Mouse (Mus musculus) ZHBTc4 (cell line): ENCODE results near the gene Ehd3.

Source experiments
- DNase-seq: peaks from one replicate; pipeline ENCODE4 v3.0.0-alpha.2; 2011; ENCODE audit warnings: low read depth, low spot score

The Ehd3 gene

DNA sequence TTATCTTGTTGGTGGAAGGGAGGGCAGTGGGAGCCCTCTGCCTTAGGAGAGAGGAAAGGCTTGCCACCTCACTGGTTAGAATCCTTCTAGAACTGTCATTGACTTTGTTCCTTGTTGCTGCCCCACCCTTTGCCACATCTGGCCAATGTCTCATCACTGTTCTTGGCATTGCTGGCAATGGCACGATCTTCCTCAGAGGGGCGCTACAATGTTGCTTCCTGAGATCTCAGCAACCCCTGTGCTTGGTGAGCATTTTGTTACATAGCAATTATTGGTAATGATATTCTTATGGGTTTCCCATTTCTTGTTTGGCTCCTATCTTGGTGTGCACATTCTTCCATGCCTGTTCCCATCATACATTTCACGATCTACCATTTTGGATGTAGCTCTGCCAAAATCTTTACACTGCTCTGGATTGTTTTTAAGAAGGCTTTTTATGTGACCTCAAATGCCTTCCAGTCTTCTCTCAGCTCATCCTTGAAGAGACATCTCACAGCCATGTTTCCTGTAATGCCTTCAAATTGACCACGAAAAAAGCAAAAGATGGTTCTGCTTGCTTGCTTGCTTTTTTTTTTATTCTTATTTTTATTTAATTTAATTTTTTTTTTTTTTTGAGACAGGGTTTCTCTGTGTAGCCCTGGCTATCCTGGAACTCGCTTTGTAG is at the start of gene Ehd3:
Gene Ehd3, plus strand, starts transcription at position 614 of the 664 bp plus-strand sequence.
- DNase-seq, result no peak

GRCm38 (mm10) chr17:73770964-73771363 is 33.0 kb upstream of the Ehd3 start:
- DNase-seq, result peak; percentile 11

DNA sequence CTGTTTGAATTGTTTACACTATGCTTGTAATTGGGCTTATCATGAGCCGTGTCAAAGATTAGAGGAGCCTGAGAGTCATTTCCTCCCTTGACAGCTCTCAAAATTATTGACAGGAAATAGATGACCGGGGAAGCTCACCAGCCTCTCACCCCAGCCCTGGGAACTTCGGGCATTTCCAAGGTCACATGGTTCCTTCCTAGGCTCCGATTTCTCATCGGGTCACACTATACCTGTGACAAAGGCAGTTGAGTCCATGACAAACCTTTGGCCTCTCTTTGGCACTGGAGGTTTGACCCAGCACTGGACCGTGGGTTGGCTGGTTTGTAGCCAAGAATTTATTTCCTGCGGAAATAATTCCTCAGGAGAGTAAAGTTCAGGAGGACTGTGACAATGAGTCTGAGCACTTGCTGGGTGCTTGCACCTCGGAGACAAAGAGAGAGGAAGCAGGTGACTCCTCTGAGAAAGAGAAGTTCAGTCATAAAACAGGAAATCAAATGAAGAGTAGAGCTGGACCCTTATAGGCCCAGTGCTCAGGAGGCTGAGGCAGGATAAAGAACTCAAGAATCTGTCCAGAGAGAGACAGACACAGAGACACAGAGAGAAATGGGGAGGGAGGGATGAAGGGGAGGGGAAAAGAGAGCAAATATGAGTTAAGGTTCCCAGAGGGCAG is 17.2 kb upstream of the Ehd3 start:
- DNase-seq, result no peak

DNA sequence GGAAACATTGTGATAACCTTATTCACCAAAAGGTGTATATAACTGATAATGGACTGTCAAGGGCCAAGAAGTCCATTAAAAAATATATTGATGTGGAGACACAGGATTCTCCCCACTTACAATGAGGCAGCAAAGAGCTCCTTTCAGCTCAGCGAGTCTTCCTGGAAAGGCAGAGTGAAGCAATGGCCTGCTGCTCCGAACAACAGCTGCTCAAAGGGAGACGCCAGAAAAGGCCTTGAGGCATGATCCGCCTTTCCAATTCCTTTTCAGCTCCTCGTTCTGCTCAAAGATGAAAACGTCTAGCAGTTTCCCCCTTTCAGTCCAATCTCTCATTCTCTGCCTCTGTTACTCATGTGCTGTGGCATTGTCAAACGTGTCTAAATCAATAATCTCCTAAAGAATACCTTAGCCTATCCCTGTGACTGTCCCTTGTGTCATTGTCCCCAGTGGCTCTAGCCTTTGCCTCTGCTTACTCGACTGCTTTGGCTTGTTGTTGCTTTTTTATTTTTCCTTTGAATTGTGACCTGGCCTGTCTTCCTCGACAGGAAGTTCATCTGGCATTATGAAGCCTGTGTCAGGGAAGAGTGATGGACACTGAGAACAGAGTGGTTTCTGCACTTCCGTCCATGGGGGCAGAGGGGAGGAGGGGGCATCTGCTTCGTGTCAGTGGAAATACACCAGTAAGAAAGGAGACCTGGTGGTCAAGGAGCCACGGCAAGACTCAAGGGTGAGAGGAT is 13.5 kb upstream of the Ehd3 start:
- no peak for DNase-seq

GRCm38 (mm10) chr17:73796789-73797188 is 7.1 kb upstream of the Ehd3 start:
- DNase-seq, result no peak

- no peak for DNase-seq
Measured at GRCm38 (mm10) chr17:73797706-73798105, 6.2 kb upstream of the Ehd3 start.

DNA sequence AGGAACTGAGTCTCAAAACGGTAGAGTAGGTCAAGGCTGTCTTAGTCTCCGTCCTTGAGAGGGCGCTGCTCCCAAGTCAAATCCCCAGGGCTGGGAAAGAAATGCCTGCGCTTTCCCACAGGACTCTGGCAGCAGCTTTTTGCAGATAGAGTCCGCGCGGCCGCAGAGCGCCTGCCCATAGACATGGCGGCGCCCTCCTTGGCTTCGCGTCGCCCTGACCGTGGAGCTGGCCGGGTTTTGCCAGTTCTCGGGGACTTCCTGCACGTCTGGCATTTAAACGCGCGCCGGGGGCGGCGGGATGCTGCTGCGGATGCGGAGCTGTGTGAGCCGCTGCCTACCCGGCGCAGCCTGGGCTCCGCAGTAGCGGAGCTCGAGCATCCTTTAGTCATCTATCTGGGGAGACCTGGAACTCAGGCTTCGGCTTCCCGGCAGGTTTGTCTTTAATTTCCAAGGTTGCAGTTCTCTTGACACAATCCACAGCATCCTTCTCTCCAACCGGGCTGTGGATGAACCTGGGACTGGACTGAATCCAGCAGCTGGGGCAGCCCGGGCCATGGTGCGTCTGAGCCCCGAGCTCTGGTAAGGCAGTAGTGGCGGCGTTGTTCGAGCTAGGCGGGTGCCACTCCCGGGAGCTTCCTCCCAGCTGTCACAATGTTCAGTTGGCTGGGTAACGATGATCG is 798 bp downstream of the Ehd3 start:
- DNase-seq, result peak; percentile 91

DNA sequence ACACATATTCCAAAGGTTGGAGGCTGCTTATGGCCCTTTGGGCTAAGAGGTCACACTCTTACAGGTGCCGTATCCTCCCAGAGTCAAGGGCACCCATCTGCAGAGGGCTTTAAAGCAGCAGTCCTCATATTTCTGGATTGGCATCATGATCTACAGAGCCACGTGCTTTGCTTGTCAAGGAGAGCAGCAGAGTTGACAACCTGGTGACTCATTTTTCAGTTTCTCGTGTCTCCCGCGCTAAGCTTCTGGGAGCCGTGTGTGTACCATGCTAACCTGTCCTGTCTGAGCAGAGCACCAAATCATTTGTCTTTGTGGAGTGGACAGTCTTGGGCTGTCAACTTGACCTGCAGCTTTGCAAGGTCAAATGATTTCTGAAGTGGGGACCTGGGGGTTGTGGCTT is 2.4 kb downstream of the Ehd3 start:
- no peak for DNase-seq

DNA sequence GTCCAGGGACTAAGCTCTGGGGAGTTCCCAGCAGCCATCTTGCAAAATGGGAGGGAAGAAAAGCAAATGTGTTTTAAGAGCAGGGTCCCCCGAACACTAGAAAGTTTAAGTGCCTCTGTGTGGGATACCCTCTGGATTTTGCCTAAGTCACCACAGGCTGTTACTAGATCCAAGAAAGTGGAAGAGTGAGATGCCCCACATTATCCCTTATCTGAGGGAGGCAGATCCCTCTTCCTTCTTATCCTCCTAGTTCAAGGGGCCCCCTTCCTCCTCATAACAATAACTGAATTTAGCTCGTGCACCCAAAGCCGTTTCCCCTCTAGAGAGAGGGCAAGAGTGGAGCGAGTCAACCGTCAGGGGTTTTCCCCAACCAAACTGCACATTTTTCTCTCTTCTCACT is 3.3 kb downstream of the Ehd3 start:
- no peak for DNase-seq

DNA sequence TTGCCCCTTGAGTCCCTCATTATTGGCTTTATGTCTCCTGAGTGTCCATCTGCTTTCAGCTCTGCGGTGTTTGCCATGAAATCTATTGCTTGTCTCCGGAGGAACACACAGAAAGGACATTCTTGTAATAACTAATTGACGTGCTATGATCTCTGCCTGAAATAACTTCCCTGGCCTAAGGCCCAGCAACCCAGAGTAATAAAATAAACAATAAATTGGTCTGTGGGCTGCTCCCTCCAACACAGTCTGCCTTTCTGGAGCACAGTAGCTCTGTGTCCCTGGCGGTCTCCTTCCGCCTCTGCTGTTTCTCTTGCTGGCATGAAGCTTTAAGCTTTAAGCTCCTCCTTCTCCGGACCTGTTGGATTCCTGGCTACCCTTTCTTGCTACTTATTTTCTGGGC is 4.5 kb downstream of the Ehd3 start:
- DNase-seq, result no peak

DNA sequence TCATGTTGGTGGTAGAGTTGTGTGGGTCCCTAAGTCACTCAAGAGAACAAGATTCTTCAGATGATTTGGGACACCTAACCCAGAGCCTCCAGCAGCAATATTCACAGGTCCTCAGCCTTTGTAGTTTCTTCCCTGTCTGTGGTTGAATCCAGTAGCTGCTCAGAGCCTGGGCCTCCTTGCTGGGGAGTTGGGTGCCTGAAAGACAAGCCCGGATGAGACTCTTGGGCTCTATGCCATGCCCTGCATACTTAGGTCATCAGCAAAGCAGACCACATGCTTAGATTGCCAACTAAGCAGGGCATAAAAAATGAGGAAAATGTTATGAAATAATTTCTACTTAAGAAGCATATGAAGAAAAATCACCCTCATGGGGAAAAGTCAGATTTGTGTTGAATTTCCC is 6.9 kb downstream of the Ehd3 start:
- DNase-seq, result no peak

GRCm38 (mm10) chr17:73811566-73811965 is 7.6 kb downstream of the Ehd3 start:
- DNase-seq, result no peak

GRCm38 (mm10) chr17:73813031-73813660 is 9.2 kb downstream of the Ehd3 start:
- no peak for DNase-seq

DNA sequence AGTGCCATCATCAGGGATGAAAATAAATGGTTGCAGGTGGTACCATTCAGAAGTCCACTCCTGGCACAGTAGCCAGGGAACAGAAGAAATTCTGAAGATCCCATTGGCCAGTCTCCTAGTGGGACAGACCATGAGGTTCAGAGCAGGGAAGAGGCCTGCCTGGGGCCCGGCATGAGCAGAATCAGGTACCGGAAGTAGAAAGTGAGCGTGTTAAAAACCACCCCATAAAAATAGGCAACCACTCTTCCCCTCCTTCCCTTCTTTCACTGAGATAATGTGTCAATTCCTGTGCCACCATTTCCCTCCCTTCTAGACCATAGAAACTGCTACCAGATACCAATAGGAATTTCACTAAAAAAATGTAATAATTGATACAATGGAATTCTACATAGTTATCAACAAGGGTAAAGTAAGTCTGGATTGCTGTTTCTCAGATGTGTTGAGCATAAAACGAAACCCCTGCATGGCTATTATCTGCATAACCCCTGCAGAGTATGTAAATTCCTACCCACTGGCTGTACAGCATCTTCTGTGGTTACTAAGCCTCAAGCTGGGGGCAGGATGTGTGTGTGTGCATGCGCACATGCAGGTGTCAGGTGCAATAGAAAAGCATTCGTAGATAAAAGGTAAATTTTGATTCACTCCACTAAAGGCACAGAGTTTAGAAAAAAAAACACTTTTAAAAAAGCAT is 10.7 kb downstream of the Ehd3 start:
- DNase-seq, result no peak

- no peak for DNase-seq
Measured at GRCm38 (mm10) chr17:73817697-73818380, 13.9 kb downstream of the Ehd3 start.

GRCm38 (mm10) chr17:73818936-73819335 is 15.0 kb downstream of the Ehd3 start:
- no peak for DNase-seq

DNA sequence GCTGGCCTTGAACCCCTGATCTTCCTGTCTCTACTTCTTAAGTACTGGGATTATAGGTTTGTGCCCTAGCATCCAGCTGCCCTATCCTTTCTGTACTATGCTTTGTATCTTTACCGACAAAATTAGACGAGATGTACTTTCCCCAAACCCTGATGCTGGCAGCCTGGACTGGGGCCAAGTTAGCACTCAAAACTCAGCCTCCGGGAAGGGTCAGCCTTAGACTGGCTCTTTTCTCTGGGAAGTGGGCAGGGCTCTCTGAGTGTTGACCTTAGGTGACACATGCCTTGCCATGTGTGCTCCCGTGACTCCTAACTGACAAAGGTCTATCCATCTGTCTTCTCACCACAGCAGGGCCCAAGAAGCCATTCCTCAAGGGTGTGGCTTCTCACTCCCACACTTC is 16.8 kb downstream of the Ehd3 start:
- no peak for DNase-seq

- DNase-seq, result no peak
Measured at GRCm38 (mm10) chr17:73822255-73822654, 18.3 kb downstream of the Ehd3 start.

DNA sequence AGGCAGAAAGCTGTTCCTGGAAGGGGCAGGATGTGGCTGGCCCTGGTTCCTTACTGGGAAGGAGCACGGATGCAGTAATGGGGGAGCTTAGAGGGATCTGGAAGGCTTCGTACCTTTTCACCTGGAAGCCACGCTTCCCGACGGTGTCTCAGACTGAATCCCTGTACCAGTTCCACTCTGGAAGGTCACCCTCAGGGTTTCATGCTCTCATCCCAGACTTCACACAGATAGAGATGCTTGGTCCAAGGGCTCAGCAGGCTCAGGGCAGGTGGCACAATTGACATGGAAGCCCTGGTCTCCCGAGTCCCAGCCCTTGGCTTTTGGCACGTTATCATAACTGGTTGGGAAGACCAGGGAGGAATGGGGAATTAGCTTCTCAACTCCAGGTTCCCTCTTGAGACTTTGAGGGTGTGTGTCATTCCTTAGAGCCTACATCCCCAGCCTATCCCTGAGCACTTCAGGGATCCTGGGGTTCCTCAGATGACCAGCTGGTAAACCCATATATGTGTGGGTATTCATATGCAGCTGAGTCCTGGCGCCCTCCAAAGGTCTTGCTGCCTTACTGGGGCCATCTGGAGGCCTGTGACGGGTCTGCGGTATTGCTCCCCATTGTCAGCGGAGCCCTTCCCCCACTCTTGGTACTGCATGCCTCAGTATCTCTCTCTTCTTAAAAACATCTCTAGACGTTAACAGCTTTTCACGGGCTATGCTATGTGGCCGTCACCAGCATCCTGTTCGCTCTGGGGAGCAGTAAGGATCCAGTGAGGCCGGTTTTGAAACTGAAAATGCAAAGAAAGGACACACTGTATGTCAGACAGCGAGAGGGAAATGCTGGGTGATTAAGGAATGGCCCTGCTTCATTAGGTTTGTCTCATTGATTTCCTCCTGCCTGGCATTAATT is 19.4 kb downstream of the Ehd3 start:
- no peak for DNase-seq

GRCm38 (mm10) chr17:73824022-73824340 is 20.0 kb downstream of the Ehd3 start:
- DNase-seq, result no peak
